Mouse (Mus musculus): ENCODE results near the gene Stox2.
"Not testable (repeated sequence)": the region's sequence is repeated elsewhere in the genome, so short reads cannot be mapped to it uniquely, and the experiment has no call there.

Stox2 gene

DNA sequence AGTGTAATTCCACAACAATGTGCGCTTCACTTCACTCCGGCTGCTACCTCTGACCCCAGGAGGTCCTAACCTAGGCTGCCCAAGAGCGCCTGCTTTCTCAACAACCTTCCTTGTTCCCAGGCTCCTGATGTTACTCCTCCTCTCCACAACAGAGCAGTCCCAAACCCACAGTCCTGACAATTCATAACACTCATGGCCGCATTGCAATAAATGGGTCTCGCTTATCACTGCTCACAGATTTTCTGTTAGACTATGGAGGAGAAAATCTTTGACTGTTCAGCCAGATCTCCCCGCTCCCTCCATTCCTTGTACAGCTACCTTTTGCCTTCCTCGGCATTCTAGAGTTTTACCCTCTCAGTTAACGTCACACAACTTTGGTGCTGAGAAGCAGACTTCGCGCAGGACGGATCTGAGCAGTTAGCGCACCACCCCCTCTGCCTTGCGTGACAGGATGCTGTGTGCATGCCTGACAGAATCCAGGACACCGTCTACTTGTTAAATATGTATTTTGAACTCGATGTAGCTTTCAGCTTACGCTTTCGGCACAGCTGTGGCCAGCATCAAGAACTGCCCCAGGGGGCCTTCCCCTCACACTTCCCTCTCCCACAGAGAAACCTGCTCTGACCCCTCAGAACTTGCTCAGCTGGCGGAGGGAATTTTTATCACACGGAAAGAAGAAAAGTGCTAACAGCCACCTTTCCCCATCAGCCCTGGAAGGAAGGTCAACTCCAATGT, at the start of gene Stox2:
Gene Stox2, minus strand, starts transcription at position 51 of the 735 bp plus-strand sequence.
- no peak for DNase-seq (ENCODE audit: low spot score)

DNA sequence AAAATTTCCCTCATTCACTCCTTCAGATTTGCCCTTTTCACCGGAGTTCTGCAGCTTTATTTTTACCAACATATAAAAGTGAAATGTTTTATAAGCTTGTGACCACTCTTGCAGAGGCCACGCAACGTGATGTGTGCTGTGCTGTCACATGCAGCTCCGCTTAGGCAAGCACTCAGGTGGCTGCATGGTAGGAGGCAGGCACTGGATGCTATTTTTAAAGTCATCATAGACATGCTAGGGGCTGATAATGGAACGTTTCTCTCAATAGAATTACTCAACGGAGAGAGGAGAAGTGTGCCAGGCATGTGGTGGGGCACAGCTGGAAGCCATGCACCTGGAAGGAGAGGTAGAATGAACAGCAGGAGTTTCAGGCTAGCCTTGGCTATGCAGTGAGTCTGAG, 49.3 kb upstream of the Stox2 start:
- DNase-seq (ENCODE audit: low spot score): no peak

DNA sequence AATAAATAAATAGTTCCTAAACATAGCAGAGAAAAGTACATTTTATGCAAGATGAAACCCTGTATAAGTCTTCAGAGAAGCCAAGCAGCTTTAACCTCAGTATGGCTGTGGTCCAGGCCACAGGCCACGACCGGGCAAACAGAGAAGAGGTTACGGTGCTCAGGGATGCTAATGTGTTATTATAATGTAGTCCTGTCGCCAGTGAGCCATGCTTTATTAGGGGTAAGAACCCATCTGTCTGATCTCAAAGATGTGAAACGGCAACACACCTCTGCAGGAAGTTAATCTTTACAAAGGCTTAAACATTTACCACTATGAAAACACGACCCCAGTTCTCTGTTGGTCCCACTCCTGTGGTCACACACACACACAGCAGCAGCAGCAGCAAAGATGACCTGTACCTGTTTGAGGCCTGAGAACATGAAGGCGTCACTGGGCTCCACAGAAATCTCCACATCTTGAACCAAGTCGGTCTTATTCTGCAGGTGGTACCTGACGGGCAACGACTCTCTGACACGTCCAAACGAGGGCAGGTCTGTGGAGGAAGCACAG, 48.5 kb upstream of the Stox2 start:
- DNase-seq (ENCODE audit: low spot score): no peak

- no peak for DNase-seq (ENCODE audit: low spot score)
Observed at GRCm38 (mm10) chr8:47493106-47493505, 46.9 kb upstream of the Stox2 start.

DNA sequence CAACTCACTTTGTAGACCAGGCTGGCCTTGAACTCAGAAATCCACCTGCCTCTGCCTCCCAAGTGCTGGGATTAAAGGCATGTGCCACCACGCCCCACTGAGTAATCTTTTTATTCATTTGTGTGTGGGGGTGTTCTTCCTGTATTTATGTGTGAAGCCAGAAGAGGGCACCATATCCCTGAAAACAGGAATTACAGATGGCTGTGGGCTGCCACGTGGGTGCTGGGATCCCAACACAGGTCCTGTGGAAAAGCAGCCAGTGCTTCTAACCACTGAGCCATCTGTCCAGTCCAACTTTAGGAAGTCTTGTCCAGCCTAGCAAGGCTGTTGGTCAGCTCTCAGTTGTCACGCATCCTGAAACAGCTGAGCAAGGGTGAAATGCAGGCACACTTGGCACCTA, 41.1 kb upstream of the Stox2 start:
- no peak for DNase-seq (ENCODE audit: low spot score)

DNA sequence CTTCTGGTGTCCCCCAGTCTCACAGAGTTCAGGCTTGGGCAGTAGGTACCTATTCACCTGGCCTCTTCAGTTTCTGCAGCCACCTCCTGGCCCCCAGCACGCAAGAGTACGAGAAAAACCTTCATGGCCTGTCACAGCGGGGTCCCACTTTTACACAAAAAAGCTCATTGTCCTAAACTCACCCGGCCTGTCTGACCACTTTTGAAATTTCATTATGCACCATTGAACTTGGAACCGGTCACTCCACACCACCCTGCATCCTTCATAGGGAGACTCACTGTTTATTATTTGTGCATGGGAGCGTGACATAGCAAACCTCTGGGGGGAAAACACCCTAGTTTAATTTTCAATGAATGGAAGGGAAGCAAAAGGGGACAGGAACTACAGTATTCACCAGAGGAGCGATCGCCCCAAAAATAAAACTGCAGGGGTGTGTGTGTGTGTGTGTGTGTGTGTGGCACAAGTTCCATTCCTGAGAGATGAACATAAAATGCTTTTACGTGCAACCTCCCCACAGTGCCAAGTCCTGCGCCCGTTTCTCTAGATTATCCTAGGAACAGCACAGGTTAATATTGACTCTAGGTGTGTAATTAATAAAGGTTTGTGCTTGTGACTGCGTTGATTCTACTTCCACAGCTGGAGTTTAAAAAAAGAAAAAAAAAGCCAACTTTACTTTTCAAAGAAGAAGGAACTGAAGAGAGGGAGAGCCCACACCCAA, 36.4 kb upstream of the Stox2 start:
- DNase-seq (ENCODE audit: low spot score): no peak

DNA sequence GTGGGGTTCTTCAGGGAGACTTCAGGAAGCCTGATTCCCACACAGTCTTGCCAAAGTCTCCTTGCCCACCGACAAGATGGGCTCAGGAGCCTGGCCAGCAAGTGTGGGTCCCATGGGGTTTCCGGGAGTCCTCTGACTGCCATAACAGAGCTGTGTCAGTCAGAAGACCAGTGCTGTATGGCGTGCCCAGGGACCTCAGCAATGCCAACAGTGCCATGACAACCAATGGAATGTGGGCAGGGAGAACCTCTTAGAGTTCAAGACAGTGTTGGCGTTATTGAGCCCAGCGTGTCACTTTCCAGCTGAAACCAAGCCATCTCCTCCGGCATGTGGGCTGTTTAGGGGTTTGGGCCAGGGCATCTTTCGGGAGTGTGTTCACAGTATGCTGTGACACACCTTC, 33.9 kb upstream of the Stox2 start:
- no peak for DNase-seq (ENCODE audit: low spot score)

DNA sequence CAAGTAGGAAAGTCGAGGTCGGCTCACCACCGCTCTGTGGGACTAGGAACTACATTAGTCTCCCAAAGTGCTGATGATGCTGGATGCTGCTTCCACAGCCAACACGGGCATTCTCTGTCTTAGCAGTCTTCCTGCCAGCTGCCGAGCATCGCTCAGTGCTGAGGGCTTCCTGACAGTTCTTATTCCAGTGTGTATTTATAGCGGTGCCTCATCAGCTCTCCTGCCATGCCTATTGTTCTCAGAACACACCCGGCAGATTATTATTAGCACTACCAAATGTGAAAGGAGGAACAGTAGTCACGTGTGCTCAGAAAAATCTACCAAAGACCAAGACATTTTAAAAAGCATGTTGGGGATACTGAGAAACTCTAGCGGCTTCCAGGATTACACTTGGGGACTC, 15.5 kb upstream of the Stox2 start:
- DNase-seq (ENCODE audit: low spot score): no peak

- DNase-seq (ENCODE audit: low spot score): no peak
Observed at GRCm38 (mm10) chr8:47459216-47459749, 13.1 kb upstream of the Stox2 start.

- DNase-seq (ENCODE audit: low spot score): no peak
Observed at GRCm38 (mm10) chr8:47458591-47458990, 12.4 kb upstream of the Stox2 start.

DNA sequence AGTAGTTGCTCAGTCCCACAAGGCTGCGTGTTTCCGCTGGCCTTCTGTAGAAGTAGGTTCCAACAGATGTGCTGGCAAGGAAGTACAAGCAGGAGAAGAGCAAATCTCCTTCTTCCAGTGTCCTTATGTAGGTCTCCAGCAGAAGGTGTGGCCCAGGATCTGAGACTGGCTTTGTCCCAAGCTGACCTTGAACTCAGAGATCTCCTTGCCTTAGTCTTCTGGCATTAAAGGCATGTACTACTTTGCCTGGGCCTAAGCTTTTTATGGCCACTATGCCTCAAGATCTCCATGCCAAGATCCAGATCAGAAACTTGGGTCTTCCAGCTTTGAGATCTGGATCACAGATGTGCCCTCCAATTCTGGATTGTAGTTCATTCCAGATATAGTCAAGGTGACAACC, 3.0 kb upstream of the Stox2 start:
- DNase-seq (ENCODE audit: low spot score): not testable (repeated sequence)

GRCm38 (mm10) chr8:47439271-47439670, 6.9 kb downstream of the Stox2 start:
- DNase-seq (ENCODE audit: low spot score): no peak

DNA sequence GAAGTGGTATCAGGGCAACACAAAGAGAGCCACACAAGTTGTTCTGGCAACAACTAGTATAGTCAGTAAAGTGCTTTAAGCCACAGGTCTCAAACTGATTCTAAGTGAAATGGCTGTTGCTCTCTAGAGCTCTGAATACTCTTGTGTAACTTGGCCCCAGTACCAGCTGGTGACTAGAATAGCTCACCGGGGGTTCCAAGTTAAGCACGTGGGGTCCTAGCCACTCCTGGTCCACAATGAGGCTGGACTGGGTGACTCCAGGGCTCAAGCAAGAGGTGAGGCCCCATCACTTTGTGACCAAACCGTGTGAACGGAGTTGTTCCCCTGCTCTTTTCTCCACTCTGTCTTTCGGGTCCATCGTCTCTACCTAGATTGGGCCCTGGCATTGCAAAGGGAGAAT, 8.2 kb downstream of the Stox2 start:
- no peak for DNase-seq (ENCODE audit: low spot score)

DNA sequence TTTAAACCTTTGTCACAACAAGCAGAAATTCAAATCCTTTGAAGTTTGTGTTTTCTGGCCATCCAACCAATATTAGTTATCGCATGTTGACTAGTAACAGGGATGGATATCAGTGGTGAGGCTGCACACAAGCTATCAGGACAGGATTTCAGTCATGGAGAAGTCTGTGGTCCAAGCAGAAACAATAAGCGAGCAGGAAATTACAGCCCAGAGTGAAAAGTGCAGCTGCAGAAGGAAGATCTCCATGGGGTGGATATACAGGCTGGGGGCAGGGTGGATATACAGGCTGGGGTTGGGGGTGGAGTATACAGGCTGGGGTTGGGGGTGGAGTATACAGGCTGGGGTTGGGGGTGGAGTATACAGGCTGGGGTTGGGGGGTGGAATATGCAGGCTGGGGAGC, 10.3 kb downstream of the Stox2 start:
- no peak for DNase-seq (ENCODE audit: low spot score)

- DNase-seq (ENCODE audit: low spot score): no peak
Observed at GRCm38 (mm10) chr8:47435412-47435811, 10.8 kb downstream of the Stox2 start.

- DNase-seq (ENCODE audit: low spot score): no peak
Observed at GRCm38 (mm10) chr8:47431263-47431662, 14.9 kb downstream of the Stox2 start.

DNA sequence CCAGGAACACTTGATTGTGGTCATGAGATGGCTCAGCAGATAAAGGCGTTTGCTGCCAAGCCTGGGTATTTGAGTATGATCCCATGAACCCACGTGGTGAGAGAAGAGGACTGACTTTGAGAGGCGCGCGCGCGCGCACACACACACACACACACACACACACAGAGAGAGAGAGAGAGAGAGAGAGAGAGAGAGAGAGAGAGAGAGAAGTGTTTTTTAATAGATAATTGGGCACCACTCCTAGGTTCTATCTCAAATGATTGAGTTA, 32.0 kb downstream of the Stox2 start:
- DNase-seq (ENCODE audit: low spot score): not testable (repeated sequence)

DNA sequence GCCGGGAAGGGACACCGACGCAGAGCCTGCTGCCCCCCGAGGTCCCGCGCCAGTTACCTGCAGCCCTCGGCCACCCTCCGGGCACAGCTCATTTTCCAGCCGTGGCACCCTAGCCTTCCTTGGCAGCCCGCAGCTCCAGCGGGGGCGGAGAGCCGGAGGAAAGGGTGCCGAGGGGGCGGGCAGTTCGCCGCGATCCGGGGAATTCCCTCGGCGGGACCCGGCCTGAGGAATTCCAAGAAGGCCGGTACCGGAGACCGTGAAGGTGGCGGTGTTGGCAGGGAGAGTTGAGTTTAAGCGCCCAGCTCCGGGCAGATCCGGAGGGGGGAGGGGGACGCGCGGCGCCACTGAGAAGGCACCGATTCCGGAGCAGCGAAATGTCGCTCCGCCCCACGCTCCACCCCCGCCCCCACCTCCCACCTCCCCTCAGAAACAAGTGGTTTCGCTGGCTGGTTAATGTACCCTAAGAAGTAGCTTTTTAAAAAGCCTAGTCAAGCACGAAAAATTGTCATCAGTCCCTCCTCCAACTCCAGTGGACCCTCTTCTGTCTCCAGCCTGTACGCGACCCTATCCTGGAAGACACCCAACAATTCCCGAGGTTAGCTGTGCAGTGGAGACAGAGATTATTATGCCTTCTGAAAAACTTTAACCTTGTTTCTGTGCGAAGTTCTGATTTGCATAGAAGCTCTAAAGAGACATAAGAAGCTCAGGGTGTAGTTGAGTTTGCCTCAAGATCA, 32.5 kb downstream of the Stox2 start:
- no peak for DNase-seq (ENCODE audit: low spot score)

GRCm38 (mm10) chr8:47412696-47413523, 33.3 kb downstream of the Stox2 start:
- no peak for DNase-seq (ENCODE audit: low spot score)

GRCm38 (mm10) chr8:47411994-47412695, 34.0 kb downstream of the Stox2 start:
- no peak for DNase-seq (ENCODE audit: low spot score)

GRCm38 (mm10) chr8:47411321-47411720, 34.8 kb downstream of the Stox2 start:
- DNase-seq (ENCODE audit: low spot score): no peak
